Mouse (Mus musculus) liver, postnatal 0 days (tissue): ENCODE results near the gene Rbm20.

Experiments used
- CTCF ChIP-seq: sonication (generic); IDR thresholded peaks from 2 replicates; pipeline ENCODE4 v1.5.1; 2016; ENCODE audit warnings: antibody characterized with exemption, low read depth
- EP300 ChIP-seq: IDR thresholded peaks from 2 replicates; pipeline ENCODE4 v1.6.1; 2016; ENCODE audit warnings: antibody characterized with exemption, low read depth, mild to moderate bottlenecking

DNA sequence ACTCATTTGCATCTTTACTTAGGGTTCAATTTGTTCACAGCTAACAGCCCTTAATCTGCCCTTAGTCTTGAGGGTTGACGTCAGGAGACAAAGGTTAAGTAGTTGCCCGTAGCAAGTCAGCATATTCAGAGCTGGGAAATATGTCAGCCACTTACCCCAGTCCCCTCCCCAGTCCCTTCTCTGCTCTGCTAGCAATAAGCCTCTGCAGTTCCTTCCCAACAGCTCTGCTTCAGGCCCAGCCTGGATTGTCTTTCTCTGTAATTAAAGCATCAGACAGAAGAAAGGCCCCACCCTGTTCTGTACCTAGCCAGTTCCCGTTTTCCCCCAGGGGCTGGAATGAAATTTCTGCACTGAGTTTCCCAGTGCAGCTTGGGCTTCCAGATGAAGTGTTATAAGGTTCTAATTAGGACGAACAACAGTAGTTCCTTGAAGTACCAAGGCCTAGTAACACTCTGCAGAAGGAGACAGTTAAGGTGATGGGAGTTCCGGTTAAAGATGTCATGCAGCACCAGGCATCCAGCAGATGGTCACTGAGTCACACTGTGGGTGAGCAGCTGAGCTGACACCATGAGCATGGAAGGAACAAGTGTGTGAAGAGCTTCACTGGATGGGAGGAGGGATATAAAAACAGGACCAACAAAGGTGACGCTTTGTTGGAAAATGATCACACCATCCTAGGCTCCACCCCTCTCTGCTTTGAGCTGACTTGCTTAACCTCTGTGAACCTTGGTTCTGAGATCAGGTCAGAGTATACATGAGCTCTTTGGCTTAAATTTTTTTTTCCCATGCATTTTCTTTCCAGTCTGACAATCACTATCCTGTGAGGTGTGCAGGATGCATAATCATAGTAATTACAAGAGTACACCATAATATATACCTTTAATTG, 159.7 kb downstream of the Rbm20 start:
- TF ChIP-seq CTCF (no peak), EP300 (no peak)
